Mouse (Mus musculus) liver, embryonic 15.5 days (tissue): ENCODE measurements around the gene Spg20. TPM values are rescaled to one million over a fixed set of nuclear protein-coding genes. Genes with fewer than 3 reads are reported as not detected.

Experiments
- ATAC-seq: fragments of 200-750 bp; cut with Nextera tagmentation; 2 replicates; pipeline ENCODE4 v1.8.0; 2017; ENCODE audit warnings: moderate number of reproducible peaks, mild to moderate bottlenecking, moderate library complexity; ENCODE audit not compliant: insufficient read depth
- H3K27ac ChIP-seq: fragments of 300-500 bp; sonication (generic); replicated peaks from 2 replicates; pipeline ENCODE4 v1.5.1; 2015; ENCODE audit warnings: mild to moderate bottlenecking, inconsistent platforms
- H3K27me3 ChIP-seq: fragments of 300-500 bp; sonication (generic); 2 replicates; pipeline ENCODE4 v1.6.1; 2015; ENCODE audit warnings: mild to moderate bottlenecking, inconsistent platforms
- H3K36me3 ChIP-seq: fragments of 300-500 bp; sonication (generic); replicated peaks from 2 replicates; pipeline ENCODE4 v1.6.1; 2015; ENCODE audit warnings: moderate library complexity, mild to moderate bottlenecking, inconsistent platforms
- H3K4me1 ChIP-seq: fragments of 300-500 bp; sonication (generic); replicated peaks from 2 replicates; pipeline ENCODE4 v1.6.1; 2015; ENCODE audit warnings: inconsistent platforms
- H3K4me2 ChIP-seq: fragments of 300-500 bp; sonication (generic); 2 replicates; pipeline ENCODE4 v1.6.1; 2015; ENCODE audit warnings: moderate library complexity, mild to moderate bottlenecking, inconsistent platforms
- H3K4me3 ChIP-seq: fragments of 300-500 bp; sonication (generic); replicated peaks from 2 replicates; pipeline ENCODE4 v1.5.1; 2015; ENCODE audit warnings: mild to moderate bottlenecking, inconsistent platforms
- H3K9ac ChIP-seq: fragments of 300-500 bp; sonication (generic); 2 replicates; pipeline ENCODE4 v1.6.1; 2015; ENCODE audit warnings: moderate library complexity, mild to moderate bottlenecking, inconsistent platforms
- H3K9me3 ChIP-seq: fragments of 300-500 bp; sonication (generic); replicated peaks from 2 replicates; pipeline ENCODE4 v1.6.1; 2016; ENCODE audit warnings: inconsistent platforms
- WGBS: fragments of 180-500 bp; shearing (Covaris S2); methylation state at CpG from one replicate; pipeline ENCODE4 v1.1.7; 2015; ENCODE audit warnings: mixed read lengths; ENCODE audit not compliant: insufficient replicate concordance; 5-methylcytosine and 5-hydroxymethylcytosine counted together
- polyA plus RNA-seq: library from polyadenylated mRNA; unstranded; fragments of >200 nt; fragmentation: Nextera tagmentation; extraction: Ambion mirVana; gene quantifications from 2 replicates; pipeline ENCODE4 v1.2.1, GENCODE M21; 2015

The Spg20 gene
- polyA plus RNA-seq, 1 experiment from 2014 or later = 7.7 TPM

DNA sequence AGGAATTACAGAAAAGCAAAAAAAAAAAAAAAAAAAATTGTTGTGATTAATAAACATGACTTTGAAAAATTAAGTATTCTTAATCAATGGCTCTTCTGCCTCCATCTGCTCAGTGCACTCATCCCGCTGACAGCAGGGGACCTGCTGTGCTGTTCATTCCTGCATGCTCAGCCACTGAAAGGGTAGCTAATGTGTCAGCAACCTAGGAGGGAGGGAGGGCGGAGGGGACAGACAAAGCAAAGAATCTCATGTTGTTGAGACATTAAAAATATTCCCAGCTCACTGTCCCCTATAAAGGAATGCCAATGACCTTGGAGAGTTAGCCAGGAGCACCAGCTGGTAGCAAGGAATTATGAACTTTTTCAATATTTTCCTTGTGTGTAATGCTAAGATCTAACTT lies 13.9 kb upstream of the Spg20 start:
- Histone ChIP-seq H3K27ac (no peak overlapping the region), H3K4me1 (no peaks in the 10 kb centered on the region), H3K9ac (no peak overlapping the region), H3K27me3 (no peaks in the 10 kb centered on the region), H3K36me3 (no peaks in the 10 kb centered on the region), H3K4me2 (no peak overlapping the region), H3K4me3 (no peak overlapping the region), H3K9me3 (no peaks in the 10 kb centered on the region)
- ATAC-seq = no peak
- 60% methylated on average over 2 of the region's 2 CpGs for WGBS

DNA sequence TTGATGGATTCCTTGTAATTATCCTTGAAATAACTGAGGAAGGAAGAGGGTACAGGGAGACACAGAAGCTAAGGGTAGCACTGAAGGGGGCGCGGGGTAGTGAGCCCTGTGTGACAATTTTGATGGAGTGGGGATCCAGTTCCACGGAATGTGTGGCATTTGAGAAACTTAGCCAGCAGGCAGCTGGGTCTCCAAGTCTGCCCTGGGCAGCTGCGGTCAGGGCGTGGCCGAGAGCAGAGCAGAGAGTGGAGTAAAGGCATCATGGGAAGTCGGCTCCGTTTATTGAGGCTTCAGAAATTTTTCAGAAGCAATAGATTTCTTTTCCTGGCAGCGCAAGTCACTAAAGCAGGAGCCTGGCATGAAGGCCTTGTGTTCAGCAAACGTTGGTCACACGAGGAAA lies 12.9 kb upstream of the Spg20 start:
- 68% methylated on average over 11 of the region's 11 CpGs for WGBS
- no peak overlapping the region for H3K4me3 ChIP-seq
- H3K4me1 ChIP-seq = no peaks in the 10 kb centered on the region
- H3K27ac ChIP-seq = no peak overlapping the region
- H3K9ac ChIP-seq = no peak overlapping the region
- no peaks in the 10 kb centered on the region for H3K9me3 ChIP-seq
- no peaks in the 10 kb centered on the region for H3K36me3 ChIP-seq
- no peak for ATAC-seq
- no peak overlapping the region for H3K4me2 ChIP-seq
- no peaks in the 10 kb centered on the region for H3K27me3 ChIP-seq

DNA sequence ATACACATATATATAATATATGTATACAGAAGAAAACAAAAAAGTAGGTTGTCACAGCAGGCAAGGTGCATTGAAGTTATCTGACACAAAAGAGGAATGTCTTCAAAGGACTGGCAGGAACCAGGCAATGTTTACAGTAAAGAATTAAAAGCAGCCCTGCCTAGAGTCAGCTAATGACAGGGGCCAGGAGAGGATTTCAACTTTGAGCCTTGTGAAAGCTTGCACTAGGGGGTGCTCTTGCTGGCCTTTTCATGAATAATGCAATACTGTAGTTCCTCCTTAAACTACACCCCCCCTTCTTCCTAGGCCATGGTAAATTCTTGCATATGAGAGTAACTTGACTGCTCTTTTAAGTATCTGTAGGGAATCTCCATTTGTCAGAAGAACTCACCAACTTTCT lies 10.8 kb upstream of the Spg20 start:
- no peaks in the 10 kb centered on the region for H3K4me1 ChIP-seq
- H3K36me3 ChIP-seq = no peaks in the 10 kb centered on the region
- H3K27ac ChIP-seq = no peak overlapping the region
- no peaks in the 10 kb centered on the region for H3K9me3 ChIP-seq
- no peak overlapping the region for H3K4me2 ChIP-seq
- no peak overlapping the region for H3K4me3 ChIP-seq
- H3K27me3 ChIP-seq = no peaks in the 10 kb centered on the region
- no peak overlapping the region for H3K9ac ChIP-seq
- ATAC-seq = no peak

DNA sequence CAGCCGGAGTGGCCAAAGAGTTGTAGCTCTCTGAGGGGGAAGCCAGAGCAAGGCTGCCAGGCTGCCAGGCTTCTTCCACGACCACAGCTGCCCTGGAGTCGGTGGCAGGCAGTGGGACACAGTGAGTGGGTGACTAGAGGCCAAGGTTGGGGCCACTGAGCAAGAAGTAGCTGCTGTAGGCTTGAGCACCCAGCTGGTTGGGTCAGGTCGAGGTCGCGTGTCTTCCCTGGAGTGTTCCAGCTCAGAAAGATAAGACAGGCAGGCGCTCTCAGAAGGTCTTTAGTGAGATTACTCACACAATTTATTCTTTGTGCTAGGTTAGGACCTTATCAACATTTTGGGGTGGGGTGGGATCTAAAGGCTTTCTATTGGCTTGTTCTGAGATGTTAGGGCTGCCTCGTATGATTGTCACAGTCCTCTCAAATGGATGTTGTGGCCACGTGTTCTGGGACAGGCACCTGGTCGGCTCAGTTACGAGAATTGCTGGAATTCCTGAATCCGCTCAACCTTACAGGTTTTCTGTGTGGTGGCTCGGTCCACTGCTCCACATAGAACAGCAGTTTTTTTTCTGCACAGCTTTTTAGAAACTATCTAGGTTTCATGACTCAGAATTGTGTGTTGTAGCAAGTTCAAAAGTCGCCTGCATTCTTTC lies 6.4 kb upstream of the Spg20 start:
- Histone ChIP-seq H3K9me3 (no peaks in the 10 kb centered on the region), H3K36me3 (no peaks in the 10 kb centered on the region), H3K27me3 (no peaks in the 10 kb centered on the region), H3K4me3 (no peak overlapping the region), H3K27ac (no peak overlapping the region), H3K9ac (no peak overlapping the region), H3K4me2 (no peak overlapping the region), H3K4me1 (no peaks in the 10 kb centered on the region)
- ATAC-seq = no peak
- 63% methylated on average over 14 of the region's 14 CpGs for WGBS

DNA sequence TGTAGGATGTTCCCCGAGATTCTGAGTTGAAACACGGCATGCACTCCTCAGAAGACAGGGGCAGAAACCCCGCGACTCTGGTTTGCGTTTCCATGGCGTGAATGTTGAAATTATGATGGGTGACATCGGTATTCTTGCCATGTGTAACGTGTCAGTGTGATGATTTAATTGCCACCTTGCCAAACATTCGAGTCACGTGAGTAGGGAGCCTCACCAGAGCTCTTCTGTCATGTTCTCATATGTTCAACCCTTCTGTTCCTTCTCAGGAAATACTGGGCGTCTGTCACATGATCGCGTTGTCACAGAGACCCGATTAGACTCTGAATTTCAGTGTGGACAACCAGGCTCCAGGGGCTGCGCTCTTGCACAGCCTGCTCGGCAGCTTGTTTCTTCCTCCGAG lies 5.9 kb upstream of the Spg20 start:
- 76% methylated on average over 17 of the region's 17 CpGs for WGBS
- no peaks in the 10 kb centered on the region for H3K9me3 ChIP-seq
- H3K27ac ChIP-seq = no peak overlapping the region
- ATAC-seq = no peak
- H3K4me3 ChIP-seq = no peak overlapping the region
- no peaks in the 10 kb centered on the region for H3K36me3 ChIP-seq
- H3K27me3 ChIP-seq = no peaks in the 10 kb centered on the region
- H3K4me1 ChIP-seq = no peaks in the 10 kb centered on the region
- no peak overlapping the region for H3K4me2 ChIP-seq
- H3K9ac ChIP-seq = no peak overlapping the region

DNA sequence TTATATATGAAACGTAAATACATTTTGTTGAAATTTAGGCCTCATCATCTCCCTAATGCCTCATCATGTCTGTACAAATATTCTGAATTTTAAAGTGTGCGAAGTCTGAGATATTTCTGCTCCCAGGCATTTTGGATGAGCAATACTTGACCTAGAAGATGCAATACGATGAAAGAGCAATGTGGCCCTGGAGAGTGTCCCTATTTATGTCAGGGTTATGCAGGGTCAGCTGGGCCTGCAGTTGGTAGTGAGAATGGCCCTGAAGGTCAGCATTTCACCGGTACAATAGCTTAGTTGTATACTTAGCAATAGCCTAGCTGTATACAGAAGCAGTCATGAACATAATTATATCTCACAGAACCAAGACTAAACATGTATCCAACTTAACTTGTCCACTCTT lies 2.8 kb upstream of the Spg20 start:
- Histone ChIP-seq H3K9ac (no peak overlapping the region), H3K4me2 (no peak overlapping the region), H3K9me3 (no peaks in the 10 kb centered on the region), H3K36me3 (no peaks in the 10 kb centered on the region), H3K27ac (no peak overlapping the region), H3K4me3 (no peak overlapping the region), H3K4me1 (peaks cover 12% of the 10 kb centered on the region), H3K27me3 (no peaks in the 10 kb centered on the region)
- WGBS = 68% methylated on average over 4 of the region's 4 CpGs
- ATAC-seq = no peak

DNA sequence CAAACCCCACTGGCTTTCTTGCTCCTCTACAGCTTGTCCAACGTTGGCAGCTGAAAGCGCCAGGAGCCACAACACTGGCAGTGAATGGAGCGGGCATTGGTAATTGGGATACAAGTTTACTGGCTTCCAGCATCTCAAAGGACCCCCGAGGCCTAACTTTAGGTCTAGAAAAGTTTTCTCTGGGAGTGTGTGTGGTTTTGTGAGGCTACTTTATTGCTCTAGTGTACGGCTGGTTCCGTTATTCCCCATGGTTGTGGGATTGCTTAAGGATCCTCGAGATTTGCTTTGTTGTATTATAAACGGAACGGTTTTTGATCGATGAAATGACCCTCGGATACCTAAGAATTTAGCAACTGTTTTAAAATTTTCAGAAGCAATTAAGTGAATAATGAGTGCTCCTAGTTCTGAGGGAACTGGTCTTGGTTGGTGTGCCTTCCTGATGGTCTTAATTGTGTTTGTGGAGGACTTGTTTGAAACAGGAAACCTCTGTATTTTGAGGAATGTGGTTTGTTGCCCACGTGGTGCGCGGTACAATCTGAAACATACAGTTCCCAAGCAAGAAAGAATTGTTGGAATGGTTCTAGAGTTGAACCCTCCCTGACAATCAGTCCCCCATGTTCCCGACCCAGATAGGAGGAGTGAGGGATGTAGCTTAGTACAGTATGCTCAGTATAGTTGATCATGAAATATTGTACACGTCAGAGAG lies 955 bp downstream of the Spg20 start:
- 22% methylated on average over 16 of the region's 16 CpGs for WGBS
- peaks cover 18% of the 10 kb centered on the region for H3K4me1 ChIP-seq
- peak overlapping the region; percentile 86 for H3K4me2 ChIP-seq
- ATAC-seq = no peak
- no peaks in the 10 kb centered on the region for H3K9me3 ChIP-seq
- H3K27ac ChIP-seq = 0 out of 2 replicates have a peak overlapping the region, but pooled peaks have one; percentile 45
- peak overlapping the region; percentile 78 for H3K9ac ChIP-seq
- H3K36me3 ChIP-seq = peaks cover 9% of the 10 kb centered on the region
- no peaks in the 10 kb centered on the region for H3K27me3 ChIP-seq
- H3K4me3 ChIP-seq = peak overlapping the region; percentile 79

DNA sequence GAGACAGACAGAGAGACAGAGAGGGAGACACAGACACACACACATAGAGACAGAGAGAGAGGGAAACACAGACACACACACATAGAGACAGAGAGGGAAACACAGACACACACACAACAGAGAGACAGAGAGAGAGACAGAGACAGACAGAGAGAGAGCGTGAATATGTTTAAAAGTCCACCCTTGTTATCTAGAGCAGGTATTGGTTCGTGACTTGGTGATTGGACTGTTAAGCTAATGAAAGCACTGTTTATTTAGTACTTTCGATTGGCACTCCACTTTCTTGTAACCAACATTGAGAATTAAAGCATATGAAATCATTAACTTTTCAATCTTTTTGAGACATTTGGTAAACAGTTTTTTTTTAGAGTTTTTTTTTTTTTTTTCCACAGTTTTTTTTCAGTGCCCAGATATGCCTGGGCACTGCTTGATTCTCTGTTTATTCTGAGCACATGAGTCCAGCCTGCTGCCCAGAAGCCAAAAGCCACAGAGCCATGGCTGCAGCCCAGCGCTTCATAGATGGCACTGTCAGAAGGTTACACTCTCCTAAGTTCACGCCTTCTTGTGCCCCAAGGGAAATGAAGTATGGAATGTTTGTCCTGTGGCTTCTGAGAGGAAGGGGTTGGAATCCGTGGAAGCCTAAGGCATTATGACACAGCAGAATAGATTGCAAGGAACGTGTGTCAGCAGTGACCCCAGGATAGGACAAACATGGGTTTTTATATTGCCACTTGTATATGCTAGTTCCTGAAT lies 2.6 kb downstream of the Spg20 start:
- Histone ChIP-seq H3K36me3 (peaks cover 16% of the 10 kb centered on the region), H3K4me1 (peaks cover 18% of the 10 kb centered on the region), H3K9ac (no peak overlapping the region), H3K27ac (no peak overlapping the region), H3K4me3 (no peak overlapping the region), H3K4me2 (no peak overlapping the region), H3K9me3 (no peaks in the 10 kb centered on the region), H3K27me3 (no peaks in the 10 kb centered on the region)
- ATAC-seq = no peak
- whole genome bisulfite sequencing = 50% methylated on average over 7 of the region's 7 CpGs

DNA sequence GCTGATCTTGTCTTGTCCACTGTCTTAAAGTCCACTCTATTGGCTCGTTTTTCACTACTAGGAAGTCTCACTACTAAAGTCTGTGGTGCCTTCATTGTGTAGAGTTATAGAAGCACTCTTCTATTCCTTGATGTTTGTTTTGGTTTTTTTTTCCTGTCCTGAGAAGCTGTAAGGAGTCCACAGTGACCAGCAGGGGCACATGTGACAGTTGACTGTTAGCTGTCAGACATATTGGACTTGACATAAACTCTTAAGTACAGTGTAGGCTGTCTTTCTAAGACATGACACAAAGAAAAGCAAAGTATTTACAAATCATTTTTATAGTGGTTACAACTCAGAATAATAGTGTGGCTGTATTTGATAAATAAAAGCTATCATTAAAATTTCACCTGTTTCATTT lies 3.2 kb downstream of the Spg20 start:
- Histone ChIP-seq H3K27ac (no peak overlapping the region), H3K36me3 (peaks cover 16% of the 10 kb centered on the region), H3K27me3 (no peaks in the 10 kb centered on the region), H3K4me2 (no peak overlapping the region), H3K4me1 (peaks cover 18% of the 10 kb centered on the region), H3K9me3 (no peaks in the 10 kb centered on the region), H3K4me3 (no peak overlapping the region), H3K9ac (no peak overlapping the region)
- 32% methylated on average over 1 of the region's 1 CpGs for WGBS
- ATAC-seq = no peak

DNA sequence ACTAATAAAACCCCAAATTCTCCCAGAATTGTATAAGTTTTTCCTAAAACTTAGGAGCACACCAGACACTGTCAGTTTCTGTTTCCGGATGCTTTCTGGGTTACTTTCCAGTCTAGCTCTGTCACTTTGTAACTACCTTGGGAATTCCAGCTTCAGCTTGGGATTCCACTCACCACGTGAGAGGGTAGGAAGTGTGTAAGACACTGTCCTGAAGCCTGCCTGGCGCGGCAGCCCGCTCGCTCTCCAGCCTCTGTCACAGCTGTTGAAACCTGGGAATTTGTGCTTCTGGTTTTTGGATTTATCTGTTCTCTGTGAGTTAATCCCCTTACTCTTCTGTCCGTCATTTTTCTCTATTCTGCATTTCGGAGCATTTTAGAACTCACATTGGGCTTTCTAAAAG lies 4.1 kb downstream of the Spg20 start:
- Histone ChIP-seq H3K4me3 (no peak overlapping the region), H3K27ac (no peak overlapping the region), H3K4me2 (no peak overlapping the region), H3K9me3 (no peaks in the 10 kb centered on the region), H3K27me3 (no peaks in the 10 kb centered on the region), H3K9ac (no peak overlapping the region), H3K4me1 (peaks cover 18% of the 10 kb centered on the region), H3K36me3 (peaks cover 16% of the 10 kb centered on the region)
- no peak for ATAC-seq
- 81% methylated on average over 8 of the region's 8 CpGs for WGBS

DNA sequence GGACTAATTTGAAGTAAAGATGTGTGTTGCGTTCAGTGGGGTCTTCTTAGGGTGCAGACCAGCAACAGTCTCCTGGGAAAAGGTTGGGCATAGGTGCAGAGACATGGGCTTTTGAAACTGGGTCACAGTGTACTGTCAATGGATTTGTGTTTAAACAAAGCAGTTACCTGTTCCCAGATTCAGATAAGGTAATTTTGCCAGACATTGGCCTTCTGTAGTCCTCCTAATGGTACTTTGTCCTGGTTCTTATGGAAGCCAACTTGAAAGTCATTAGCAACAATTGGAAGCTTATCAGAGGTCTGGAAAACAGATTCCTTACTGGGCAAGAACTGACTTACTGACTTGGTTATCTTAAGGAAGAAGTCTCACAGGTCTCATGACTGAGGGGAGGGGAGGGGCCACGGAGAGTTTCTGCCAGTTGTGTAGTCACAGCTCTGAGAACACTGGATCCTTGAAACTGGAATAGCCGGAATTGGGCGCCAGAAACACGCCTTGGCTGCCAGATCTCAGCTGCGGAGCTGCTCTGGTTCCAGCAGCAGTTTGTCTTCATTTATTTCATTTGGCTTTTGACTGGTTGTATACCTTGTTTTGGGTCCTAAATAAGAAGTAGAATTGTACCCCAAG lies 7.5 kb downstream of the Spg20 start:
- no peak overlapping the region for H3K27ac ChIP-seq
- no peak for ATAC-seq

More for the DNA sequence above, 7.5 kb downstream of the Spg20 start:
- 67% methylated on average over 6 of the region's 6 CpGs for WGBS
- Histone ChIP-seq H3K36me3 (peaks cover 36% of the 10 kb centered on the region), H3K4me2 (no peak overlapping the region), H3K4me1 (peaks cover 3% of the 10 kb centered on the region; the same call in 1 of the 2 replicates), H3K4me3 (no peak overlapping the region), H3K27me3 (no peaks in the 10 kb centered on the region), H3K9ac (no peak overlapping the region), H3K9me3 (no peaks in the 10 kb centered on the region)
